Mouse (Mus musculus): ENCODE data around the gene Lrp11. TPM values are rescaled to one million over a fixed set of nuclear protein-coding genes. Genes with fewer than 3 reads are reported as not detected.

Lrp11 gene
- polyA plus RNA-seq, 1 experiment from 2014 or later, result 17.7 TPM

- no peak overlapping the region for H3K9ac ChIP-seq
- 90% methylated on average over 5 of the region's 5 CpGs for WGBS
- no peak overlapping the region for H3K4me2 ChIP-seq (replicated peaks)
- peaks cover 26% of the 10 kb centered on the region for H3K36me3 ChIP-seq
- no peaks in the 10 kb centered on the region for H3K27me3 ChIP-seq
- no peak for ATAC-seq (ENCODE audit: low FRiP score)
- H3K9me3 ChIP-seq (replicated peaks), result no peaks in the 10 kb centered on the region
- no peak overlapping the region for H3K4me3 ChIP-seq
- H3K4me1 ChIP-seq, result no peaks in the 10 kb centered on the region
- H3K27ac ChIP-seq, result no peak overlapping the region
These were observed 40.7 kb downstream of the Lrp11 start for GRCm38 (mm10) chr10:7630286-7630685.

- no peaks in the 10 kb centered on the region for H3K4me1 ChIP-seq
- 81% methylated on average over 16 of the region's 16 CpGs for WGBS
- ATAC-seq (ENCODE audit: low FRiP score), result no peak
- peaks cover 26% of the 10 kb centered on the region for H3K36me3 ChIP-seq
- H3K27ac ChIP-seq, result no peak overlapping the region
- H3K4me3 ChIP-seq, result no peak overlapping the region
- no peak overlapping the region for H3K4me2 ChIP-seq (replicated peaks)
- no peaks in the 10 kb centered on the region for H3K9me3 ChIP-seq (replicated peaks)
- H3K9ac ChIP-seq, result no peak overlapping the region
- H3K27me3 ChIP-seq, result no peaks in the 10 kb centered on the region
These were observed 41.5 kb downstream of the Lrp11 start for GRCm38 (mm10) chr10:7630951-7631720.

- WGBS, result 94% methylated on average over 12 of the region's 12 CpGs
- no peak overlapping the region for H3K27ac ChIP-seq
- H3K4me2 ChIP-seq (replicated peaks), result no peak overlapping the region
- peaks cover 62% of the 10 kb centered on the region for H3K36me3 ChIP-seq
- no peak overlapping the region for H3K9ac ChIP-seq
- no peak for ATAC-seq (ENCODE audit: low FRiP score)
- no peaks in the 10 kb centered on the region for H3K4me1 ChIP-seq
- no peaks in the 10 kb centered on the region for H3K9me3 ChIP-seq (replicated peaks)
- H3K4me3 ChIP-seq, result no peak overlapping the region
- H3K27me3 ChIP-seq, result no peaks in the 10 kb centered on the region
These were observed 50.8 kb downstream of the Lrp11 start for GRCm38 (mm10) chr10:7640366-7640765.

GRCm38 (mm10) chr10:7645911-7646310 is 56.3 kb downstream of the Lrp11 start:
- Histone ChIP-seq H3K9me3 (replicated peaks) (no peaks in the 10 kb centered on the region), H3K4me2 (replicated peaks) (no peak overlapping the region), H3K4me3 (no peak overlapping the region), H3K27ac (no peak overlapping the region), H3K9ac (no peak overlapping the region), H3K27me3 (no peaks in the 10 kb centered on the region), H3K4me1 (no peaks in the 10 kb centered on the region), H3K36me3 (peaks cover 52% of the 10 kb centered on the region)
- WGBS, result 92% methylated on average over 2 of the region's 2 CpGs
- ATAC-seq (ENCODE audit: low FRiP score), result no peak

- ATAC-seq (ENCODE audit: low FRiP score), result no peak
- no peak overlapping the region for H3K27ac ChIP-seq
- WGBS, result 89% methylated on average over 4 of the region's 4 CpGs
These were observed 59.5 kb downstream of the Lrp11 start for GRCm38 (mm10) chr10:7649059-7649458.

GRCm38 (mm10) chr10:7651057-7651456 is 61.5 kb downstream of the Lrp11 start:
- Histone ChIP-seq H3K27me3 (no peaks in the 10 kb centered on the region), H3K4me3 (no peak overlapping the region), H3K4me2 (replicated peaks) (no peak overlapping the region), H3K36me3 (peaks cover 25% of the 10 kb centered on the region), H3K9me3 (replicated peaks) (no peaks in the 10 kb centered on the region), H3K4me1 (no peaks in the 10 kb centered on the region), H3K27ac (no peak overlapping the region), H3K9ac (no peak overlapping the region)
- 96% methylated on average over 2 of the region's 2 CpGs for WGBS
- ATAC-seq (ENCODE audit: low FRiP score), result no peak

More at GRCm38 (mm10) chr10:7649059-7649458, 59.5 kb downstream of the Lrp11 start:
- H3K9ac ChIP-seq, result no peak overlapping the region
- no peak overlapping the region for H3K4me3 ChIP-seq
- no peaks in the 10 kb centered on the region for H3K4me1 ChIP-seq
- H3K4me2 ChIP-seq (replicated peaks), result no peak overlapping the region
- H3K27me3 ChIP-seq, result no peaks in the 10 kb centered on the region
- H3K36me3 ChIP-seq, result peaks cover 35% of the 10 kb centered on the region
- H3K9me3 ChIP-seq (replicated peaks), result no peaks in the 10 kb centered on the region

GRCm38 (mm10) chr10:7662471-7663141 is 73.0 kb downstream of the Lrp11 start:
- Histone ChIP-seq H3K36me3 (no peaks in the 10 kb centered on the region), H3K4me1 (peaks cover 10% of the 10 kb centered on the region), H3K27me3 (no peaks in the 10 kb centered on the region), H3K4me2 (replicated peaks) (peak overlapping the region; percentile 83), H3K27ac (peak overlapping the region; percentile 92), H3K4me3 (peak overlapping the region; percentile 94), H3K9me3 (replicated peaks) (no peaks in the 10 kb centered on the region), H3K9ac (peak overlapping the region; percentile 89)
- ATAC-seq (ENCODE audit: low FRiP score), result peak; percentile 79
- WGBS, result under 1% methylated on average over 44 of the region's 44 CpGs

- ATAC-seq (ENCODE audit: low FRiP score), result peak; percentile 95
- no peaks in the 10 kb centered on the region for H3K27me3 ChIP-seq
- peak overlapping the region; percentile 83 for H3K4me2 ChIP-seq (replicated peaks)
- no peaks in the 10 kb centered on the region for H3K9me3 ChIP-seq (replicated peaks)
- no peaks in the 10 kb centered on the region for H3K36me3 ChIP-seq
- peaks cover 17% of the 10 kb centered on the region for H3K4me1 ChIP-seq
- WGBS, result under 1% methylated on average over 63 of the region's 64 CpGs
- peak overlapping the region; percentile 94 for H3K4me3 ChIP-seq
- H3K27ac ChIP-seq, result peak overlapping the region; percentile 92
- peak overlapping the region; percentile 89 for H3K9ac ChIP-seq
These were observed 73.8 kb downstream of the Lrp11 start for GRCm38 (mm10) chr10:7663159-7664026.

GRCm38 (mm10) chr10:7664027-7664526 is 74.5 kb downstream of the Lrp11 start:
- 73% methylated on average over 6 of the region's 6 CpGs for WGBS
- H3K27ac ChIP-seq, result 0 out of 2 replicates have a peak overlapping the region, but pooled peaks have one; percentile 92
- ATAC-seq (ENCODE audit: low FRiP score), result no peak

GRCm38 (mm10) chr10:7664889-7665288 is 75.3 kb downstream of the Lrp11 start:
- H3K27me3 ChIP-seq, result no peaks in the 10 kb centered on the region
- peaks cover 18% of the 10 kb centered on the region for H3K4me1 ChIP-seq
- ATAC-seq (ENCODE audit: low FRiP score), result no peak
- no peak overlapping the region for H3K4me2 ChIP-seq (replicated peaks)
- WGBS, result 91% methylated on average over 1 of the region's 1 CpGs
- H3K9me3 ChIP-seq (replicated peaks), result no peaks in the 10 kb centered on the region
- H3K27ac ChIP-seq, result no peak overlapping the region
- 0 out of 2 replicates have a peak, but pooled peaks cover 4% of the 10 kb centered on the region for H3K36me3 ChIP-seq
- H3K4me3 ChIP-seq, result no peak overlapping the region
- no peak overlapping the region for H3K9ac ChIP-seq

More at GRCm38 (mm10) chr10:7664027-7664526, 74.5 kb downstream of the Lrp11 start:
- Histone ChIP-seq H3K4me3 (peak overlapping the region; percentile 94), H3K9me3 (replicated peaks) (no peaks in the 10 kb centered on the region), H3K27me3 (no peaks in the 10 kb centered on the region), H3K4me2 (replicated peaks) (peak overlapping the region; percentile 83), H3K36me3 (no peaks in the 10 kb centered on the region), H3K4me1 (peaks cover 18% of the 10 kb centered on the region), H3K9ac (peak overlapping the region; percentile 89; the same call in 1 of the 2 replicates)

GRCm38 (mm10) chr10:7667342-7667802 is 77.8 kb downstream of the Lrp11 start, which contains the start of gene Nup43:
TSS of gene Nup43 (plus strand) at chr10:7667503.
- ATAC-seq (ENCODE audit: low FRiP score), result peak; percentile 82
- H3K4me1 ChIP-seq, result peaks cover 13% of the 10 kb centered on the region
- H3K9me3 ChIP-seq (replicated peaks), result no peaks in the 10 kb centered on the region
- WGBS, result 0% methylated on average over 24 of the region's 24 CpGs
- H3K27me3 ChIP-seq, result no peaks in the 10 kb centered on the region
- 0 out of 2 replicates have a peak, but pooled peaks cover 11% of the 10 kb centered on the region for H3K36me3 ChIP-seq
- H3K9ac ChIP-seq, result peak within 1 kb of the TSS; percentile 69
- peak within 1 kb of the TSS; percentile 80 for H3K4me2 ChIP-seq (replicated peaks)
- peak within 1 kb of the TSS; percentile 80 for H3K4me3 ChIP-seq
- H3K27ac ChIP-seq, result peak within 1 kb of the TSS; percentile 72
